Mouse (Mus musculus) kidney, postnatal 25 days (tissue): ENCODE results near the gene Ccdc148.

Source experiments
- DNase-seq, 2 experiments: peaks; one replicate each; pipeline ENCODE4 v3.0.0; 2021; ENCODE audit warnings: mixed read lengths in 2 of 2

Ccdc148 gene

DNA sequence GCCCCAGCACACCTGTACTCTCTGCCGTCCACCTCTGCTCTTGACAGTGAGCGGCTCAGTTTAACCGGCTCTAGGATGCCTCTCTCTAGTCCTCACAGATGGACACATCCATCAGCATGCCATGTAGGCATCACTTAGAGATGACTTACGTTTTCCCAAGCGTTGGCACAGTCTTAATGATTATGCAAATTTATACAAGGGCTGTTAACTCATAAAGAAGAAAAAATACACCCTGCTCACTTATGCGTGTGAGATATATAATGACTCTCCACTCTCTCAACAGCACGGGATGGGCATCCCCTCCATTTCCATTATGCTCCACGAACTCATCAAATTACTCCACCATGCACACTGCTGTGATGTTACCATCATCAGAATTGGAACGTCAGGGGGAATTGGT lies 386.6 kb downstream of the Ccdc148 start:
- no peak for DNase-seq
